Mouse (Mus musculus): ENCODE measurements at regions not wholly inside any gene's neighbourhood (a gene's known extent, or its start where the extent isn't known, plus 50 kb on each side); places are given as distances from the start of the nearest gene placed in this dataset.

DNA sequence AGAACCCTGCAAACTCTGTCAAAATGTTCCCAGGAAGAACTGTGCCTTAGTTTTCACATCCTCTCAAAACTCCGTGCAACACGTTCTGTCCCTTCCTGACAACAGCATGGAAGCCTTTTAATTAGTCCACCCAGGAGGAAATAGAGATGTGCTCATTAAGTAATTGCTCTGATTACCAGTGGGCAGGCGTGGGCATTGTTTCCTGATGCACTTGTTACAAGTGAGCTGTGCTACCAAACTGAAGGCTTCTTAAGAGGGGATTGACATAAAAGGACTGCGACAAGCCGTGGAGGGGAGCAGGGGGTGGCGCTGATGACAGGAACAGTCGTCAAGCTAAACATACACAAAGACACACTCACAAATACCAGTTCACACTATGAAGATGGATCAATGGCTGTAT, 192.1 kb upstream of the Veph1 start:
- H3K4me3 ChIP-seq, result no peak overlapping the region
- no peaks in the 10 kb centered on the region for H3K36me3 ChIP-seq
- no peaks in the 10 kb centered on the region for H3K27me3 ChIP-seq (replicated peaks)
- ATAC-seq (ENCODE audit: insufficient number of reproducible peaks, low FRiP score), result no peak
- 70% methylated on average over 7 of the region's 7 CpGs for WGBS
- H3K4me2 ChIP-seq, result no peak overlapping the region
- H3K9me3 ChIP-seq (replicated peaks), result no peaks in the 10 kb centered on the region
- no peak overlapping the region for H3K9ac ChIP-seq
- H3K27ac ChIP-seq (ENCODE audit: poor library complexity, severe bottlenecking), result no peak overlapping the region
- 0 out of 2 replicates have a peak, but pooled peaks cover 2% of the 10 kb centered on the region for H3K4me1 ChIP-seq (replicated peaks)

GRCm38 (mm10) chr3:66486658-66487057, 190.0 kb upstream of the Veph1 start:
- Histone ChIP-seq H3K4me2 (no peak overlapping the region), H3K27ac (ENCODE audit: poor library complexity, severe bottlenecking) (no peak overlapping the region), H3K4me3 (no peak overlapping the region), H3K36me3 (no peaks in the 10 kb centered on the region), H3K4me1 (replicated peaks) (0 out of 2 replicates have a peak, but pooled peaks cover 6% of the 10 kb centered on the region), H3K27me3 (replicated peaks) (no peaks in the 10 kb centered on the region), H3K9me3 (replicated peaks) (no peaks in the 10 kb centered on the region), H3K9ac (no peak overlapping the region)
- peak; percentile 64; the same call in 1 of the 2 replicates for ATAC-seq (ENCODE audit: insufficient number of reproducible peaks, low FRiP score)

DNA sequence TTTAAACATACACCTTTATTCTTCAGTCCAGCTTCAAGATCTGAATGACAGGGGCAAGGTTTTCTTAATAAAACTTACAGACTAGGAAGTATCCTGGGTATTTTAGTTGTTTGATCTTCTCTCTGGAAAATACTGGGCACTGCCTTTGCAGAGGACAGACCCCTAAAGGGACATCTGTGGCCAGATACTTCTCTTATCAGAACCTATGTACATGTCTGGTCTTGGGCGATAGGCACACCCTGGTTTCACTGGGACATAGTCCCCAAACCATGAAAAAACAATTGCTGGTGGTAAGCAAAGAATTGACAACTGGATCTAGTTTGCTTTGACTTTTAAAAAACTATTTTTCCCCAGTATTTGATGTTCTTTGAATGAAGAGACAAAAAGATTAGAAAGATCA, 189.5 kb upstream of the Veph1 start:
- peak; percentile 94 for ATAC-seq (ENCODE audit: insufficient number of reproducible peaks, low FRiP score)
- H3K4me3 ChIP-seq, result no peak overlapping the region
- no peak overlapping the region for H3K4me2 ChIP-seq
- H3K9ac ChIP-seq, result no peak overlapping the region
- no peaks in the 10 kb centered on the region for H3K9me3 ChIP-seq (replicated peaks)
- H3K36me3 ChIP-seq, result no peaks in the 10 kb centered on the region
- H3K4me1 ChIP-seq (replicated peaks), result peaks cover 8% of the 10 kb centered on the region; the same call in 1 of the 2 replicates
- H3K27me3 ChIP-seq (replicated peaks), result no peaks in the 10 kb centered on the region
- 52% methylated on average over 1 of the region's 1 CpGs for WGBS
- H3K27ac ChIP-seq (ENCODE audit: poor library complexity, severe bottlenecking), result no peak overlapping the region

- 26% methylated on average over 6 of the region's 6 CpGs for WGBS
- H3K9ac ChIP-seq, result no peak overlapping the region
- no peak overlapping the region for H3K4me2 ChIP-seq
- no peak overlapping the region for H3K4me3 ChIP-seq
- no peaks in the 10 kb centered on the region for H3K36me3 ChIP-seq
- H3K27me3 ChIP-seq (replicated peaks), result no peaks in the 10 kb centered on the region
- H3K27ac ChIP-seq (ENCODE audit: poor library complexity, severe bottlenecking), result peak overlapping the region; percentile 65
- H3K9me3 ChIP-seq (replicated peaks), result no peaks in the 10 kb centered on the region
- peak; percentile 69; the same call in 1 of the 2 replicates for ATAC-seq (ENCODE audit: insufficient number of reproducible peaks, low FRiP score)
- H3K4me1 ChIP-seq (replicated peaks), result peaks cover 14% of the 10 kb centered on the region; the same call in 1 of the 2 replicates
These were observed 184.1 kb upstream of the Veph1 start for GRCm38 (mm10) chr3:66480718-66481117.

DNA sequence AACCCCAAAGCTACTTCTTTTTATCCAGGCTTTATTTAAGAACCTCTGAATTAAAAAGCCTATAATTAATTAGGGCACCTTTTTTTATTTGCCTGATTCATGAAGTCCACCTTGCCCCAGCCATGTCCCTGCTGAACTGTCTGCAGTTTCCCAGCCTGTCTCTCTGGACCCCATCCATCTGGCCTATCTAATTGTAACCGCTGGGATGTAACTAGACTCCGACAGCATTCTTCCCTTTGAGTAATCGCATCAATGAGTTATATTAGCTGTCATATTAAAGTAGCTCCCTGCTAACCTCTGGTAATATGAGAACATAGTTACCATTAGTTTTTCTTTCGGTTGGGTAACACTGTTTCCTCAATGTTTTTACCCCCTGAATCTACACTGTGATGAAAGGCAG, 182.6 kb upstream of the Veph1 start:
- Histone ChIP-seq H3K36me3 (no peaks in the 10 kb centered on the region), H3K4me2 (no peak overlapping the region), H3K9ac (no peak overlapping the region), H3K4me3 (no peak overlapping the region), H3K4me1 (replicated peaks) (peaks cover 12% of the 10 kb centered on the region; the same call in 1 of the 2 replicates), H3K27ac (ENCODE audit: poor library complexity, severe bottlenecking) (no peak overlapping the region), H3K9me3 (replicated peaks) (no peaks in the 10 kb centered on the region), H3K27me3 (replicated peaks) (no peaks in the 10 kb centered on the region)
- ATAC-seq (ENCODE audit: insufficient number of reproducible peaks, low FRiP score), result no peak
- 70% methylated on average over 4 of the region's 4 CpGs for WGBS

GRCm38 (mm10) chr3:66466321-66466720, 169.7 kb upstream of the Veph1 start:
- H3K36me3 ChIP-seq, result no peaks in the 10 kb centered on the region
- H3K4me3 ChIP-seq, result no peak overlapping the region
- H3K4me1 ChIP-seq (replicated peaks), result peaks cover 5% of the 10 kb centered on the region; the same call in 1 of the 2 replicates
- H3K9ac ChIP-seq, result no peak overlapping the region
- H3K27ac ChIP-seq (ENCODE audit: poor library complexity, severe bottlenecking), result no peak overlapping the region
- no peaks in the 10 kb centered on the region for H3K27me3 ChIP-seq (replicated peaks)
- 77% methylated on average over 5 of the region's 5 CpGs for WGBS
- H3K4me2 ChIP-seq, result no peak overlapping the region
- ATAC-seq (ENCODE audit: insufficient number of reproducible peaks, low FRiP score), result no peak
- H3K9me3 ChIP-seq (replicated peaks), result no peaks in the 10 kb centered on the region

DNA sequence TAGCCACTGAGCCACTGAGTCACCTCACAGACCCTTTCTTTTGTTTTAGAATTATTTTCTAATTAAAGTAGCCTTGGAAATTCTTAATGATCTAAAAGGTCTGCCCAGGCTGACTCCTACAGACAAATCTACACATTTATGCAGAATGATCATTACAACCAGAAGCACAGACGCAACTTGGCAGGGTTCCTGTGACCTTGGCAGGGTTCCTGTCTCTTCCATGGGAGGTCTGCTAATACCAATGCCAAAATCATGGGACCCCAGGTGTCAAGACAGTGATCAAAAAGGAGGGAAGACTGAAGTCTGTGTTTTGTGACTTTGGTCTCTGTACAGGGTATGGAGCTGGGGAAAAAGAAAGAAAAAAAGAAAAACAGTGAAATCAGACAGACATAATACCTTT, 168.7 kb upstream of the Veph1 start:
- Histone ChIP-seq H3K9ac (no peak overlapping the region), H3K4me1 (replicated peaks) (peaks cover 5% of the 10 kb centered on the region; the same call in 1 of the 2 replicates), H3K27me3 (replicated peaks) (no peaks in the 10 kb centered on the region), H3K27ac (ENCODE audit: poor library complexity, severe bottlenecking) (no peak overlapping the region), H3K4me2 (no peak overlapping the region), H3K36me3 (no peaks in the 10 kb centered on the region), H3K9me3 (replicated peaks) (no peaks in the 10 kb centered on the region), H3K4me3 (no peak overlapping the region)
- no peak for ATAC-seq (ENCODE audit: insufficient number of reproducible peaks, low FRiP score)
- WGBS, result 89% methylated on average over 1 of the region's 1 CpGs

- WGBS, result 80% methylated on average over 1 of the region's 1 CpGs
- Histone ChIP-seq H3K36me3 (no peaks in the 10 kb centered on the region), H3K4me3 (no peak overlapping the region), H3K9ac (no peak overlapping the region), H3K9me3 (replicated peaks) (no peaks in the 10 kb centered on the region), H3K4me2 (no peak overlapping the region), H3K4me1 (replicated peaks) (peaks cover 5% of the 10 kb centered on the region; the same call in 1 of the 2 replicates), H3K27me3 (replicated peaks) (no peaks in the 10 kb centered on the region), H3K27ac (ENCODE audit: poor library complexity, severe bottlenecking) (no peak overlapping the region)
- no peak for ATAC-seq (ENCODE audit: insufficient number of reproducible peaks, low FRiP score)
These were observed 165.7 kb upstream of the Veph1 start for GRCm38 (mm10) chr3:66462341-66462740.

- no peak overlapping the region for H3K27ac ChIP-seq (ENCODE audit: poor library complexity, severe bottlenecking)
These were observed 149.9 kb upstream of the Veph1 start for GRCm38 (mm10) chr3:66446274-66447159.

GRCm38 (mm10) chr3:66433216-66433615, 136.6 kb upstream of the Veph1 start:
- Histone ChIP-seq H3K4me3 (no peak overlapping the region), H3K27me3 (replicated peaks) (no peaks in the 10 kb centered on the region), H3K9me3 (replicated peaks) (no peaks in the 10 kb centered on the region), H3K9ac (no peak overlapping the region), H3K27ac (ENCODE audit: poor library complexity, severe bottlenecking) (no peak overlapping the region), H3K4me2 (no peak overlapping the region), H3K4me1 (replicated peaks) (no peaks in the 10 kb centered on the region), H3K36me3 (no peaks in the 10 kb centered on the region)
- no peak for ATAC-seq (ENCODE audit: insufficient number of reproducible peaks, low FRiP score)

More at GRCm38 (mm10) chr3:66446274-66447159, 149.9 kb upstream of the Veph1 start:
- Histone ChIP-seq H3K4me1 (replicated peaks) (no peaks in the 10 kb centered on the region), H3K36me3 (no peaks in the 10 kb centered on the region), H3K4me2 (no peak overlapping the region), H3K27me3 (replicated peaks) (no peaks in the 10 kb centered on the region), H3K4me3 (no peak overlapping the region), H3K9ac (no peak overlapping the region), H3K9me3 (replicated peaks) (no peaks in the 10 kb centered on the region)
- WGBS, result 84% methylated on average over 10 of the region's 10 CpGs
- no peak for ATAC-seq (ENCODE audit: insufficient number of reproducible peaks, low FRiP score)

GRCm38 (mm10) chr3:66430187-66430586, 133.6 kb upstream of the Veph1 start:
- 79% methylated on average over 3 of the region's 3 CpGs for WGBS

More at GRCm38 (mm10) chr3:66430187-66430586, 133.6 kb upstream of the Veph1 start:
- ATAC-seq (ENCODE audit: insufficient number of reproducible peaks, low FRiP score), result no peak
- Histone ChIP-seq H3K27ac (ENCODE audit: poor library complexity, severe bottlenecking) (no peak overlapping the region), H3K36me3 (no peaks in the 10 kb centered on the region), H3K4me2 (no peak overlapping the region), H3K9me3 (replicated peaks) (no peaks in the 10 kb centered on the region), H3K4me3 (no peak overlapping the region), H3K9ac (no peak overlapping the region), H3K27me3 (replicated peaks) (no peaks in the 10 kb centered on the region), H3K4me1 (replicated peaks) (no peaks in the 10 kb centered on the region)

All from heart, embryonic 12.5 days (tissue).